Mouse (Mus musculus): Measurements from ENCODE around the gene Tacc2.

GRCm38 (mm10) chr7:130537068-130537467 is 40.2 kb upstream of the Tacc2 start:
- TF ChIP-seq CTCF (IDR thresholded peaks at IDR 0.05; ENCODE audit: insufficient read depth, low read depth, low read length), result no peak
- TF ChIP-seq POLR2A (IDR thresholded peaks at IDR 0.05; ENCODE audit: insufficient read depth, low read depth, low read length), result no peak
